Mouse (Mus musculus) lung, adult 18-20 months (tissue): ENCODE measurements around the gene Csf1.
A peak's percentile ranks its signal among the peaks of the same experiment; 100 is the strongest.

Experiments used
- DNase-seq, 2 experiments: peaks; one replicate each; pipeline ENCODE4 v3.0.0; 2022; ENCODE audit warnings: mixed read lengths in 2 of 2

Csf1 gene

GRCm38 (mm10) chr3:107778016-107778415 lies 17.7 kb upstream of the Csf1 start:
- no peak for DNase-seq

GRCm38 (mm10) chr3:107776295-107776694 lies 16.0 kb upstream of the Csf1 start:
- DNase-seq, result no peak

- no peak for DNase-seq
These were observed 15.5 kb upstream of the Csf1 start for GRCm38 (mm10) chr3:107775736-107776135.

- DNase-seq, result no peak
These were observed 14.8 kb upstream of the Csf1 start for GRCm38 (mm10) chr3:107775056-107775455.

- DNase-seq, result no peak
These were observed 12.6 kb upstream of the Csf1 start for GRCm38 (mm10) chr3:107772860-107773259.

- no peak for DNase-seq
These were observed 9.4 kb upstream of the Csf1 start for GRCm38 (mm10) chr3:107769692-107770091.

GRCm38 (mm10) chr3:107768104-107768989 lies 8.1 kb upstream of the Csf1 start:
- DNase-seq, result no peak

GRCm38 (mm10) chr3:107766804-107767203 lies 6.5 kb upstream of the Csf1 start:
- DNase-seq, result peak; percentile 71 to 80

GRCm38 (mm10) chr3:107765979-107766378 lies 5.7 kb upstream of the Csf1 start:
- DNase-seq, result no peak

GRCm38 (mm10) chr3:107763552-107763951 lies 3.3 kb upstream of the Csf1 start:
- DNase-seq, result no peak

- no peak for DNase-seq
These were observed 1.2 kb upstream of the Csf1 start for GRCm38 (mm10) chr3:107761446-107761845.

- DNase-seq, result no peak
These were observed 502 bp upstream of the Csf1 start for GRCm38 (mm10) chr3:107760771-107761170.

- DNase-seq, result no peak
These were observed 1.6 kb downstream of the Csf1 start for GRCm38 (mm10) chr3:107758638-107759037.

GRCm38 (mm10) chr3:107758176-107758575 lies 2.1 kb downstream of the Csf1 start:
- no peak for DNase-seq

- no peak for DNase-seq
These were observed 2.7 kb downstream of the Csf1 start for GRCm38 (mm10) chr3:107757365-107758129.

- no peak for DNase-seq
These were observed 3.8 kb downstream of the Csf1 start for GRCm38 (mm10) chr3:107756481-107756866.

- DNase-seq, result no peak
These were observed 4.4 kb downstream of the Csf1 start for GRCm38 (mm10) chr3:107755702-107756480.

GRCm38 (mm10) chr3:107754632-107755031 lies 5.6 kb downstream of the Csf1 start:
- DNase-seq, result peak; percentile 37 to 64

- DNase-seq, result no peak
These were observed 8.7 kb downstream of the Csf1 start for GRCm38 (mm10) chr3:107751607-107752006.

GRCm38 (mm10) chr3:107750775-107751540 lies 9.3 kb downstream of the Csf1 start:
- DNase-seq, result peak in 1 of 2 experiments; percentile 52

GRCm38 (mm10) chr3:107749446-107749845 lies 10.8 kb downstream of the Csf1 start:
- no peak for DNase-seq

GRCm38 (mm10) chr3:107748260-107748955 lies 11.9 kb downstream of the Csf1 start:
- DNase-seq, result no peak
